Mouse (Mus musculus) retina, adult 2 months (tissue): ENCODE data around the gene Nr5a2.

ENCODE experiments used
- DNase-seq: peaks from one replicate; pipeline ENCODE4 v3.0.0-alpha.2; 2012; ENCODE audit warnings: low read depth, low spot score

Gene Nr5a2

GRCm38 (mm10) chr1:136948511-136949275 is 11.6 kb downstream of the Nr5a2 start:
- no peak for DNase-seq

DNA sequence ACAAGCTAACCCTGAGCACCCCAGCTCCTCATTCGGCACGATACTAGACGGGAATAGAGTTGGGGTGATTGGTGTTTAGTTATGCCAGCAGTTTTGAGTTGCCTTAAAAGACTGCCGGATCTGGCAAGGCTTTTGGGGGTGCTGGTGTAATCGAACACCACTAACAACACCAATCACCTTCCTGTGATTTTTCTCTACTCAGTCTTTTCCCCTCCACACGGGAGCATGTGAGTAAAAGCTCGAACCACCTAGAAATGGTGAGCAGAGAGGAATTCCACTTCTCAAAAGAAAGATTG is 12.2 kb downstream of the Nr5a2 start:
- no peak for DNase-seq

DNA sequence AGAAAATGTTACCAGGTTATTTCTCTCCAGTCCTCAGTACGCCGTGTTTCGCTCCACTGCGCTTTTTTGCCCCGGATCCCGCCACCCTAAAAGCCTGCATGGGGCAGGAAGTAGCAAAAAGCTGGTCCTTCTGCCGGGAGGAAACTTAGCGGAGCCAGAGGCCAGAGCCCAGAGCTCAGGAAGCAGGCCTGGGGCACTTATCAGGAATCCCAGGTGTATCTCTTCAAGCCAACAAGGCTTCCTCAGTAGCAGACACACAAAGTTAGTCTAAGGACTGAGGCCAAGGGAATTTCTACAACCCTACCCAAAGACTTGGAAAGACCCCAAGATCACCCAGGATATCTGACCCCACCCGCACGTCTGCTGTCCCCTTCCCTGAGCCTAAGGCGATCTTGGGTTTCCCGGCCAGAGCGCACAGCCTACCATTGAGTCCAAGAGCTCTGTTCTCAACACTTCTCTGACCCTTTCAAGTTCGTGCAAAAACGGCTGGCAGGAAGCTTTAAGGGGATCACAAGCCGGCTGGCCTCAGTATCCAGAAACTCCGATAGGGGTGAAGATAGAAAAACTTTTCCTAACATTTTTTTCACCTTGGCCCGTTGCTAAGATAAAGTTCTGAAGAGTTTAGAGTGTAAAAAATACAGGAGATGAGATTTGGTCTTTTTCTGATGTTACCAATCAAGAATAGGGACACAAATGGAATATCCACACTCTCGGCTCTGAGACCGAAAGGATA is 12.7 kb downstream of the Nr5a2 start:
- no peak for DNase-seq

- DNase-seq = no peak
Measured at GRCm38 (mm10) chr1:136946806-136947393, 13.3 kb downstream of the Nr5a2 start.

DNA sequence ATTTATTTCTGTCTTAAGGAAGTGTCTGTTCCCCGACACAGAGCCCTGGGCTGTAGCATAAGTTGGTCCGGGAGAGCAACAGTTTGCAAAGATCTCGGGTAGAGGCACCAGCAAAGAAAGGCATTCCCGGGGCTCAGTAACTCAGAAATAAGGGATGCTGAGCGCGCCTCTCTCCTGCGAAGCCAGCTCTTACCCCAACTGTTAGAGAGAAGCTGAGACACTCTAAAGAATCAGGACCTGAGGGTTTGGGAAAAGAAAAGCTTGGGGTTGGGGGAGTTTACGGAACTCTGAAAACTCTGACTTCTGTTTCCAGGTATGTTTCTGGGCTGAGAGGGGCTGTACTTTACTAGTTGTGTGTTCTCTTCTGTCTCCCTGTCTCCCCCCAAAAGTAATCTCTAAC is 13.8 kb downstream of the Nr5a2 start:
- DNase-seq = no peak

DNA sequence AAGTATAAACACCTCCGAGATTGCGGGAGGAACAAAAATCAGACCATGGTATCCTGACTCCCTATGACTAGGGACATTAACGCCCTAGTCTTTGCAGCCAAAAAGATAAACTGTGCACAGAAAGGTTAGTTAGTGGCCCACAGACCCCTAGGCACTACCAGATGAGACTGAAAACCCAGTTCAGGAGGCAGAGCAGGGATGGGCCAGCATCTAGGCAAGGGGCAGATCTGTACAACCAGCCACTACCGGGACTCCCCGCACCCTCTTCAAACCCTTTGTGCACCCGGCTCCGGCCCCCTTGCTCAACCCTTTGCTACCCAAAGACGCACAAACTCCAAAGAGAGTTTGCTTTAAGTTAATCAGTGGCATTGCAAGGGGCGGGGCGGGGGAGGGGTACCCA is 14.4 kb downstream of the Nr5a2 start:
- DNase-seq = no peak

DNA sequence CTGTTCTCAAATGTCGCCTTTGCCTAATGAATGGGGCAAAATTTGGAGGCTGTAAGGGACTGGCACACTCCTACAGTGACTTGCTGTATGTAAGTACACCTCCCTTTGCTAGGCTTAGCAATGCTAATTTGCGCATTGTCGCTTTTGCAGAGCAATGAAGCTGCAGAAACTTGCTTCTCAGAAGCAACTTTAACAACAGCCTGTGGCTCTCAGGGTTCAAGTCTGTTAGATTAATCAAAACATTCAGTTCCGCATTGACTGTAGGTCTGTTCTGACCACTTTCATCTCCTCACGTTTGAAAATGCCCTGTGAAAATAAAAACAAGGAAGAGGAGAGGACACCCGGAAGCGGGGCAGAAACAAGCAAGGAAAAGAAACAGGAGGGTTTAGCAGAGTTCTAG is 14.8 kb downstream of the Nr5a2 start:
- DNase-seq = no peak

GRCm38 (mm10) chr1:136940603-136941002 is 19.6 kb downstream of the Nr5a2 start:
- no peak for DNase-seq

DNA sequence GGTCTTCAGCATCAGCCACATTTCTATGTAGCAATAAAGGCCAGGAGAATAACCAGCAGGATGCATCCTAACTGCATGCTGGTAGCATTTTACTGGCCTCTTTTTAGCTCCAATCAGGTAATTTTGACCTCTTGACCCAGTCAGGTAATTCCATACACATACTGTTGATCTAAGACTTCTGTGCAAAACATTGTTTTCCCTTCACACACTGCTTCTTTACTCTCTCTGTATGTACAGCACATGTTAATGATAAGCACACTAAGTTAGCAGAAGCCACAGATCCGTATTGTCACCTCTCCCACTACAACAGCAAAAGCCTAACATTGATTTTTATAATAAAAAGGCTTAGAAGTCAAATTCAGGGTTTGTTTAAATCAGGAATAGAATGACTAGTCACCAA is 21.0 kb downstream of the Nr5a2 start:
- no peak for DNase-seq

GRCm38 (mm10) chr1:136935960-136936324 is 24.3 kb downstream of the Nr5a2 start:
- DNase-seq = no peak

DNA sequence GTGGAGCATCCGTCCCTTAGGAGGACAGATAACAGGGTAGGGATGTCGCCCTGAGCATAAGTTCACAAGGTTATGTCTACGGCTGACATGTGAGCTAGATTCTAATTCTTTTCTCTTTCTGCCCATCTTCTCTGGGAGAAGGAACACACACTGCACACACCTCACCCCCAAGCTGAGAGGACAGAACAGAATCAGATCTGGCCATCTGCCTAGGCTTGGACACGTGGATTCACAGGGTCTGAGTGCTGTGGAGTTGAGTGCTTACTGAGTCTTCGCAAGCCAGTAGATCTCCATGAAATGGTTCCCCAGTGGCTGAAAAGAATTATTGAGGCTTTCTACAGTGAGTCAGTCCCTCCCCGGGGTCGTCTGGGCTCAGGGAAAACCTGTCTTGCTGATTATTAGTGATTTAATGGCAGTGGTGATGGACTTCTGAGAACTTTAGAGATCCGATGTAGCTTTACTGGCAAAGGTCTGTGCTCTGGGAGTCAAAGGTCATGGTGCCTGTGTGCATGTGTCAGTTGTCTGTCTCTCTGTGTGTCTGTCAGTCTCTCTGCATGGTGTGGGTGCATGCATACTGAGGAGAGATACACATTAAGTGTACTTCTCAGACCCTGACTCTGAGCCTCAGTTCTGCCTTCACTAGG is 24.8 kb downstream of the Nr5a2 start:
- DNase-seq = no peak

DNA sequence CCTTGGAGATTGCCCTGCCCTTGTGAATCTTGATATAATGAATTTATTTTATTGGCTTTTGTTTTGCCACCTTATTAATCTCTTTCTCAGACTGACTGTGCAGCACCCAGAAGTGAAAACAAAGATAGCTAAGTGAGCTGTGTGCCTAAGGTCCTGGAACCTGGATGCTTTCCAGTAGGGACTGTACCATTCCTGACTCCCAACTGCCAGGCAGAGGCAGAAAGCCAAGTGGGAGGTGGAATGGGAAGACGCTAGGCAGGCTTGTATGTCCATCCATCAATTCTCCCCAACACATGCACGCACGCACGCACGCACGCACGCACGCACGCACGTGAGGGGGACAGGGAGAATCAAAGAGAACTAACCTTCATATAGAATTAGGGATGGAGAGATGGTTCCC is 26.2 kb downstream of the Nr5a2 start:
- no peak for DNase-seq

GRCm38 (mm10) chr1:136931026-136931425 is 29.2 kb downstream of the Nr5a2 start:
- DNase-seq = no peak

- no peak for DNase-seq
Measured at GRCm38 (mm10) chr1:136929743-136930142, 30.5 kb downstream of the Nr5a2 start.

DNA sequence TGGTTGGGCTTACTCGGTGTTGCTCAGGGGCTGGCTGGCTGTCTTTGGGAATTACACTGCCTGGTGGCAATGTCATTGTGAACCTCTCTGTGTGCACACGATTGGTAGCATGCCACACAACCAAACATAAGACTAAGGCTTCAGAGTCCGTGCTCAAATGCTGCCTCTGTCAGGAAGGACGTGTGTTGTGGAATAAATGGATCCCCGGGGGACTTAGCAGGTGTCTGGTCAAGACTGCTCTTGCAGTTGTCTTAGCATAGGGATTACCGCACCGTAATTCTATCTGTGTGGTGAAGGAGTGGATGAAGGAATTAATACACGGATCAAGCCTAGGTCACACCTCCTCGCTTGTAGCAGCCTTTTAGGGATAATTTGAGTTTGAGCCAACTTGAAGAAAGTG is 32.8 kb downstream of the Nr5a2 start:
- no peak for DNase-seq

GRCm38 (mm10) chr1:136926026-136926425 is 34.2 kb downstream of the Nr5a2 start:
- no peak for DNase-seq

DNA sequence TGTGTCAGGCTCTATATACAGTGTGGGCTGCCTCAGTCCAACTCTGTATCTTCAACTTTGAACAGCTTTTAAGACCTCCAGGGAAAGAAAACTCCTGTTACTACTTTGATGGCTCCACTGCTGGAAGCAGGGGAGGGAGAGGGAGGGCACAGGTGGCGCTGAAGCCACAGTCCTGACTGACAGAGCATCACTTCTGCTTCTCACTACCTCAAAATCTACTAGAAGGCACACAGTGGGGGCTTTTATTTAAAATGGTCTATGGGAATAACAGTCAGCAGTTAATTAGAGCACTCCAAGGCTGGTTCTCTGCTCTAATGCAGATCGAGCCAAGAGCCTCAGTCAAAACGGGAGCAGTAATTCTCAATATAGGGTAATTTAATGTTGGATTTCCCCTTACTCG is 40.2 kb downstream of the Nr5a2 start:
- DNase-seq = no peak

GRCm38 (mm10) chr1:136918791-136919190 is 41.5 kb downstream of the Nr5a2 start:
- DNase-seq = no peak

- DNase-seq = no peak
Measured at GRCm38 (mm10) chr1:136915438-136915837, 44.8 kb downstream of the Nr5a2 start.

GRCm38 (mm10) chr1:136911996-136912395 is 48.3 kb downstream of the Nr5a2 start:
- DNase-seq = no peak

DNA sequence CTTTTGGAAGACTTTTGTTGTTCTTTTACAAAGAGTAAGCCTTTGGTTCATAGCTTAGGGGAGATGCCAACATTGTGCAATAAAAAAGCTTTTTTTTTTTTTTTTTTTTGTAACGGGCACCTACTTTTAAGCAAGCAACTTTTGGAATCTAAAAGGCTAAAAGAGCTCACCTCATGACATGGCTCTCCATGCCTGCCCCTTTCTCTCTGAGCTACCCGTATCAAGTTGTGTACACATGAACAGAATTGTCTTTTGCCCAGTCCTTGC is 48.7 kb downstream of the Nr5a2 start:
- DNase-seq = no peak

- DNase-seq = no peak
Measured at GRCm38 (mm10) chr1:136910741-136911593, 49.3 kb downstream of the Nr5a2 start.
